Mouse (Mus musculus): ENCODE results near the gene Sall1. TPM values are rescaled to one million over a fixed set of nuclear protein-coding genes. Genes with fewer than 3 reads are reported as not detected.

The Sall1 gene
- total RNA-seq, 2 experiments from 2014 or later: not detected

DNA sequence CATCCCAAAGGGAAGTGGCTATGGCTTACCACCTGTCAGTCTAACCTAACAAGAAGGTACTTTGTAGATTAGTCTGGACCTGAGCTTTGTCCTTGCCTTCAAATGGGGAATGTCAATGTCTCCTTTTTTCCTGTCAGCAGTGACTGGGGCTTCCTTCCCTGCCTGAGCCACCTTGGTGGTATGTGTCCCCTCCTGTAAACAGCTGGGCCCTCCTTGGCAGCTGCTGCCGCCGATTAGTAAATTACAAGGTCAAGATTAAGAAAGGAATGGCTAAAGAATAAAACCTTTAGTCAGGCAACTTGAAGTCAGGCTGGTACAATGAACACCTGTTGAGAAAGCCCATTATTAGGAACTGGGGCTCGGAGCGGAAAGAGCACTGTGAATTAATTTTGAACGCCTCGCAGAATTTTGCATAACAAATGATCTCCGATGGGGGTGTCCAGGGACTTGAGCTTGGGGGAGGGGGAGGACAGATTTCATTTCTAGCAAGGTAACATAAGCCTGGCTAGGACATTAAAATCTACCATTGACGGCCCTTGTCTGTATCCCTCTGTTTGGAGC is 40.5 kb downstream of the Sall1 start:
- ATAC-seq (replicated peaks; ENCODE audit: poor library complexity, severe bottlenecking): no peak

DNA sequence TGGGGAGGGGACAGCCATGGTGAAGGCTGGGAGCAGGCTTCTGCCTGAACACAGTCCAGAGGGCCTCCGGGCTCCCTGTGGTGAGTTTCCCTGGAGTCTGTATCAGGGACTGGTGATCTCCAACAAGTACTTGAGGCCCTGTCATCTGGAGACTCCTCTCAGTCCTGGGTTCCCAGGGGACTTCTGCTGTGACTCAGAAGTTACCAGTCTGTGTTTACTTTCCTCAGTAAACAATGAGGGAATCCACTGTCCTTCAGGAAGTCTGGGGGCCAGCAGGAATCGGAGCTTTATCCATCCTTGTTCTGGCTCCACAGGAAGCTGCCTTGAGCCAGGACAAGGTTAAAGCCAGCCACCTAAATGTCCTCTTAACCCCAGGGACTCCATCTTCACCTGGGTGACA is 41.8 kb downstream of the Sall1 start:
- no peak for ATAC-seq (replicated peaks; ENCODE audit: poor library complexity, severe bottlenecking)

DNA sequence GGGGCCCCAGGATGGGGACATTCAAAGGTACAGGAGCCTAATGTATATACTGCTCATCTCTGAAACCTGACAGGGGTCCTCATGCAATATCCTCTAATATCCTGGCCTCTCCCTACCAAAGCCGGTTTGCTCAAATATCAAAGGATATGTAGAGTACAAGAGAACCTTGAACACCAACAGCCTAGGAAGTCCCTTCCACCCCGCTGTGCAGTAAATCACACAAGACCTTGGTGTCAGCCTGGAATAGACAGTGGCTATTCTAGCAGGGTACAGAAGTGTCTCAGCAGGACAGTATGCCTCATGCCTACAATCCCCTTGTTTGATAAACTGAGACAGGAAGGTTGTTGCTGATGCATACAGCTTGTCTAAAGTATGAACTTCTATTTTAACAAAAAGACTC is 46.7 kb downstream of the Sall1 start:
- ATAC-seq (replicated peaks; ENCODE audit: poor library complexity, severe bottlenecking): no peak

DNA sequence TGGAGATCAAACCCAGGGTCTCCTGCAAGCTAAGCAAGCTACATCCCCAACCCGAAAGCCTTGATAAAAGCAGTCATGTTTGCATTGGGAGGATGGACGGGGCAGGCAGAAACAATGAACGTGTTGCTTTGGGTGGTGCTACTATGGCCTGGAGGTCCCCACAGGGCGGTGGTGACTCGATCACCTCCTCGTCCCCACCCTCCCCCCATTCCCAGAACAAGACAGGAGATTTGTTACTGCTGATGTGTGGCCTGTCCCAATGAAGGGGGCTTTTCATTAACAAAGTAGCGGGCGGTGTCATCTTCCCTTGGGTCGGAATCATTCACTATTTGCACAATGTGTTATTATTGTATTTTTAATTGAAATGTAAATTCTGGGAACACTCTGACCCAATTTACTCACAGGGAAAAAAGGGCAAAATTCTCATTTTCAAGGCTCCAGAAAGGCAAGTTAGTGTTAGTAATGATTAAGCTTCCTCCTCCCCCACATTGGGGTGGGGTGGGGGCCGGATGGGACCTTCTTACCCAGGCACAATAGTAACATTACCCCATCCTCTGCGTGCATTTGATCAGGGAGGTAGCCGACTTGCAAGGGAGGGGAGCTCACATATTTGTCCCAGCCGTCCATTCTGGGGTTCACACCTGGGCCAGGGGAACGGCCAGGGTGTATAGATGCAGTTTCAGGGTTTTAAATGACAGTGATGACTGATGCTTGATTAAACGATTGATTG is 52.0 kb downstream of the Sall1 start:
- no peak for ATAC-seq (replicated peaks; ENCODE audit: poor library complexity, severe bottlenecking)

DNA sequence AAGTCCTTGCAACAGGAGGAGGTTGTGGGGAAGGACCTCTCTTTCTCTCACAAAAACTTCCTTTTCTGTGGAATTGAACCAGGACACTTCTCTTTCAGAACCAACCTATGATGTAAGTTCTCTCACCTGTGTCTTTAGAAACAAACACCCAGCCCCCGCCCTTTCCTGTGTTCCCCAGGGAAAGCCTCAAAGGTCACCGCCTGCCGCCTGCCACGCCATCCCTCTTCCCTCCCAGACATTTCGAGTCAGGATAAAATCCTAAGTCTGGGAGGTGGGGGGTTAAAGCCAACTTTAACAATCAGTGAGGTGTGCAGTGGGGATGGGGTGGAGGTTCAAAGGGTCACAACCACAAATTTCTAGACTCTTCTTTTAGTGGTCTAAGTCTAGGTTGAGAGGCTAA is 52.8 kb downstream of the Sall1 start:
- ATAC-seq (replicated peaks; ENCODE audit: poor library complexity, severe bottlenecking): no peak

DNA sequence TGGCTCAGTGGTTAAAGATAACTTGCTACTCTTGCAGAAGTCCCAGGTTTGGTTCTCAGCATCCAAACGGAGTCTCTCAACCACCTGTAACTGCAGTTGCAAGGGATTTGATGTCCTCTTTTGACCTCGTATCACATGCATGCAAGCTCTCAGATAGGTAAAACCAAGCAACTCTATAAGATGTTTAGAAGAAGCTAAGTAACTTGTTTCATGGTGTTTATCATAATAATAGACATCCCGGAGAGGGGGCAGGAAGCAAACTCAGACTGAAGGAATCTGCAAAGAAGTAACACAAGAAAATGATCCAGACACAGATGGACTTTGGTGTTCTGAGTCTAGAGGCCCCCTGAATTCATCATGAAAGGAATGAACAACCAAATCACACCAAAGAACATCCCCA is 55.0 kb downstream of the Sall1 start:
- ATAC-seq (replicated peaks; ENCODE audit: poor library complexity, severe bottlenecking): no peak

DNA sequence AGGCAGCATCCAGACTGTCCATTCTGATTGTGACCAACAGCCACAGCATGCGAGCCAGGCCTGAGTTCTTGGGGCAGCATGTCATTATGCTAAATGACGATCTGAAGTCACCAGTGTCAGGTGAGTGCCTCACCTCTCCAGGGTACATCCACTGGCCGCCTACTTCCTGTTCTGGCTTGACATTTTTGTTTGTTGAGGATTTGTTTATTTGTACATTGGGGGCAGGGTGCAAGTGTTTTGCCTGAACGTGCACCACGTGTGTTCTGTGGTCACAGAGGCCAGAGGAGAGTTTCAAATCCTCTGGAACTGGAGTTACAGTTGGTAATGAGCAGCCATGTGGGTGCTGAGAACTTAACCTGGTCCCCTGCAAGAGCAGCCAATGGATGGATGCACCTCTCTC is 60.5 kb downstream of the Sall1 start:
- no peak for ATAC-seq (replicated peaks; ENCODE audit: poor library complexity, severe bottlenecking)

All from granulocyte monocyte progenitor cell, adult 5-6 weeks (primary cell).